Mouse (Mus musculus) activated CD4-positive, CD25-positive, alpha-beta regulatory T cell, adult 4 months (primary cell): ENCODE measurements around the gene Aspscr1. TPM values are rescaled to one million over a fixed set of nuclear protein-coding genes. Genes with fewer than 3 reads are reported as not detected.

Experiments
- ATAC-seq: one replicate; pipeline ENCODE4 v1.8.0; 2017
- polyA plus RNA-seq, 2 experiments: library from polyadenylated mRNA; unstranded; fragments of 100-300 nt; shearing (Covaris generic); gene quantifications; one replicate each; pipeline ENCODE4 v1.2.1; 2017

The Aspscr1 gene
- polyA plus RNA-seq, 2 experiments from 2014 or later: 78.1 to 110 TPM

DNA sequence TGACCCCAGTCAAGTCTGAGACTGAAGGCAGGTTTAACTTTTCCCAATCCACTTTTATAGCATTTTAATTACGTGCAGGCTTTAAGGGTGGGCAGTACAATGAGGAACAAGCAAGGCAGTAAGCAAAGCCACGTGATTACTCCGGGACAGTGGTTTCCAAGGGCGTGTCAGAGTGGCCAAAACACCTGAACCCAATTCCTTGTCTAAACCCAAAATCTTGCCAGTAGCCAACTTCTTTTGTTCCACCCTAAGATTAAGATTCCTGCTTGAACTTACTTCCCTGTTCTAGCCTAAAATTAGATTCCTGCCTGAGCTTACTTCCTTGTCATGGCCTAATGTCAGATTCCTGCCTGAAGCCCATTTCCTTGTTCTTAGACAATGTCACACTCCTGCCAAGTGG, 75.2 kb downstream of the Aspscr1 start:
- no peak for ATAC-seq

DNA sequence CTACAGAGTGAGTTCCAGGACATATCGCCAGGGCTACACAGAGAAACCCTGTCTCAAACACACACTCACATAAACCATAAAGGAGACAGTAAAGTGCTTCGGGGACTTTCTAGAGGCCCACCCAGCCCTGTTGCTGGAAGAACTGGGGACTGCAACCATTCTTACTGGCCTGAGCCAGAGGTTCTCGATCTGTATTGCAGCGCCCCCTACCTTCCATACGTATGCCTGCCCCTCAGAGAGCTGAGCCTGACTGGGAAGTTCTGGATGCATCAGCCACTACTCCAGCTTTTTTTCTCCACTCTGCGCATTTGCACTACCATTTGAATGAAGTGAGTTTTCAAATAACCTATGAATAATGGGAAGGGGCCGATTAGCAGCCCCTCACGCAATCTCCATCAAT, 76.7 kb downstream of the Aspscr1 start:
- ATAC-seq: no peak

DNA sequence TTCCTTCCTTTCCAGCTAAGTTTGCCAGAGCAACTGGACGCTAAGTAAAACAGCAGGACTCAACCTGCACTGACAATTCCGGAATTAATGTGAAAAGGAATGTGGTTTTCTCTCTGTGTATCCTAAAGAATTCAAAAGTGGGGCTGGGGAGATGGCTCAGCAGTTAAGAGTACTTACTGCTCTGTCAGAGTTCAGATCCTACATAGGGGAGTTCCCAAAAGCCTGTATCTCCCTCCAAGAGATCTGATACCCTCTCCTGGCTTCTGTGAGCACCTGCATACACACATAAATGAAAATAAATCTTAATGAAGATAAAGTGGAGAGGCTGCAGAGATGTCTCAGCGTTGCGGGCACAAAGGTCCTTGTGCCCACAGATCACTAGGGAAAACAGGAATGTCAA, 78.8 kb downstream of the Aspscr1 start:
- no peak for ATAC-seq

Other genes starting within 250 kb of the Aspscr1 start
- 1 to 10 TPM; 9.1 to 9.7 TPM for gene Nploc4, start 235.3 kb upstream of the Aspscr1 start, polyA plus RNA-seq
- not detected for gene Tspan10, start 230.3 kb upstream of the Aspscr1 start, polyA plus RNA-seq
- under 1 TPM in 1 of 2 experiments, not detected in 1; 0.38 TPM for gene Pde6g, start 219.5 kb upstream of the Aspscr1 start, polyA plus RNA-seq
- gene Oxld1, start 214.9 kb upstream of the Aspscr1 start, polyA plus RNA-seq: 1 to 10 TPM; 7.5 to 8.5 TPM
- gene Ccdc137, start 214.9 kb upstream of the Aspscr1 start, polyA plus RNA-seq: 10 to 100 TPM; 15.6 to 22.7 TPM
- 10 to 100 TPM; 24.4 to 30.8 TPM for gene Arl16, start 205.4 kb upstream of the Aspscr1 start, polyA plus RNA-seq
- gene Mrpl12, start 188.4 kb upstream of the Aspscr1 start, polyA plus RNA-seq: 10 to 100 TPM; 73.5 to 74.7 TPM
- 10 to 100 TPM in 1 of 2 experiments, 1 to 10 TPM in 1; 9.7 to 12.3 TPM for gene Slc25a10, start 181.1 kb upstream of the Aspscr1 start, polyA plus RNA-seq
- not detected for gene Gcgr, start 142.3 kb upstream of the Aspscr1 start, polyA plus RNA-seq
- 100 to 1,000 TPM; 121 to 128 TPM for gene Mcrip1, start 123.2 kb upstream of the Aspscr1 start, polyA plus RNA-seq
- not detected for gene Ppp1r27, start 121.8 kb upstream of the Aspscr1 start, polyA plus RNA-seq
- gene P4hb, start 99.7 kb upstream of the Aspscr1 start, polyA plus RNA-seq: 100 to 1,000 TPM; 140 to 160 TPM
- 100 to 1,000 TPM; 601 to 860 TPM for gene Arhgdia, start 91.3 kb upstream of the Aspscr1 start, polyA plus RNA-seq
- 10 to 100 TPM; 18.9 to 51.6 TPM for gene Alyref, start 74.6 kb upstream of the Aspscr1 start, polyA plus RNA-seq
- gene Anapc11, start 74.6 kb upstream of the Aspscr1 start, polyA plus RNA-seq: 100 to 1,000 TPM; 112 to 117 TPM
- gene Npb, start 64.5 kb upstream of the Aspscr1 start, polyA plus RNA-seq: not detected
- 100 to 1,000 TPM in 1 of 2 experiments, 10 to 100 TPM in 1; 84.5 to 112 TPM for gene Pcyt2, start 55.0 kb upstream of the Aspscr1 start, polyA plus RNA-seq
- gene Sirt7, start 47.7 kb upstream of the Aspscr1 start, polyA plus RNA-seq: 10 to 100 TPM; 50.8 to 61.8 TPM
- gene Mafg, start 39.4 kb upstream of the Aspscr1 start, polyA plus RNA-seq: 10 to 100 TPM; 10.7 to 14.3 TPM
- under 1 TPM in 1 of 2 experiments, not detected in 1; 0.48 TPM for gene Pycr1, start 29.2 kb upstream of the Aspscr1 start, polyA plus RNA-seq
- not detected for gene Myadml2, start 24.8 kb upstream of the Aspscr1 start, polyA plus RNA-seq
- gene Notum, start 11.8 kb upstream of the Aspscr1 start, polyA plus RNA-seq: not detected
- gene Cenpx, start 40.8 kb downstream of the Aspscr1 start, polyA plus RNA-seq: 100 to 1,000 TPM; 163 to 165 TPM
- 10 to 100 TPM; 19.7 to 24.1 TPM for gene Lrrc45, start 41.0 kb downstream of the Aspscr1 start, polyA plus RNA-seq
- not detected for gene Rac3, start 48.5 kb downstream of the Aspscr1 start, polyA plus RNA-seq
- gene Dcxr, start 54.3 kb downstream of the Aspscr1 start, polyA plus RNA-seq: 10 to 100 TPM; 17.0 to 20.9 TPM
- not detected for gene Cbr2, start 59.1 kb downstream of the Aspscr1 start, polyA plus RNA-seq
- 10 to 100 TPM; 35.6 to 69.1 TPM for gene Hmga1b, start 89.8 kb downstream of the Aspscr1 start, polyA plus RNA-seq
- 1 to 10 TPM; 3.5 to 4.9 TPM for gene Rfng, start 111.2 kb downstream of the Aspscr1 start, polyA plus RNA-seq
- 100 to 1,000 TPM; 118 to 137 TPM for gene Gps1, start 111.3 kb downstream of the Aspscr1 start, polyA plus RNA-seq
- gene Dus1l, start 123.4 kb downstream of the Aspscr1 start, polyA plus RNA-seq: 10 to 100 TPM; 30.9 to 31.9 TPM
- 10 to 100 TPM; 28.8 to 40.3 TPM for gene Fasn, start 151.6 kb downstream of the Aspscr1 start, polyA plus RNA-seq